ENCODE assay signal across 16 mouse cellular contexts in genomic region chr3:103885946-103886345, GRCm38 (mm10). TPM values are rescaled to one million over a fixed set of nuclear protein-coding genes. Genes with fewer than 3 reads are reported as not detected.
A peak's percentile ranks its signal among the peaks of the same experiment; 100 is the strongest.
DNase-seq lines count a peak whose midpoint lies in the region; ATAC-seq lines count a peak whose summit lies in the region.
"Had no signal": no experiment of that assay in that cellular context is flagged by ENCODE, and none has a peak within 500 bp of the region (broad histone marks: within the 10 kb centered on the region; RNA-seq: fewer than 3 reads in every experiment).

No protein-coding gene starts in this region.

- peak; percentile 2 for DNase-seq in right cerebral cortex, adult 18-20 months
- DNase-seq in right cerebral cortex, postnatal 25 days = no peak
- DNase-seq in ZHBTc4 (ENCODE audit: low read depth, low spot score) = peak; percentile 12
- DNase-seq in naive thymus-derived CD4-positive, alpha-beta T cell, adult 2 months (ENCODE audit: low read depth) = peak; percentile 69
- DNase-seq in thymus, postnatal 25 days = peak; percentile 60
- DNase-seq in urinary bladder, postnatal 4 days (ENCODE audit: low spot score in 2 of 2) = no peak
- DNase-seq in kidney, adult 18-20 months = no peak
- DNase-seq: adrenal gland, postnatal 25 days; cerebellum, adult 8-10 months; gastrocnemius, postnatal 36 days; heart, postnatal 14 days; kidney, postnatal 10 days; right cerebral cortex, postnatal 14 days had no signal

- no peak for ATAC-seq in erythroblast, adult 5-6 weeks (replicated peaks; ENCODE audit: low FRiP score, poor library complexity, severe bottlenecking)
- ATAC-seq: forebrain, embryonic 15.5 days; intestine, postnatal 0 days had no signal

RNA-seq across cellular contexts. Expression of gene Ptpn22, which starts 26.4 kb away (rescaled TPM):
- 53.4 and 60.0 TPM in 2 replicates for total RNA-seq in erythroblast, adult 5-6 weeks (2015; ENCODE audit: low replicate concordance)
- 10.7 and 19.7 TPM in 2 replicates for total RNA-seq in erythroblast, adult 5-6 weeks (2017; ENCODE audit: low replicate concordance)

RNA-seq across cellular contexts. Expression of gene Rsbn1, which starts 28.0 kb away (rescaled TPM):
- 10.9 and 16.3 TPM in 2 replicates for total RNA-seq in erythroblast, adult 5-6 weeks (2015; ENCODE audit: low replicate concordance)
- 13.8 and 15.0 TPM in 2 replicates for total RNA-seq in erythroblast, adult 5-6 weeks (2017; ENCODE audit: low replicate concordance)

RNA-seq across cellular contexts. Expression of gene Bcl2l15, which starts 53.5 kb away (rescaled TPM):
- 26.8 and 28.8 TPM in 2 replicates for total RNA-seq in erythroblast, adult 5-6 weeks (2015; ENCODE audit: low replicate concordance)
- 38.9 and 50.0 TPM in 2 replicates for total RNA-seq in erythroblast, adult 5-6 weeks (2017; ENCODE audit: low replicate concordance)
- total RNA-seq: heart, postnatal 14 days had no signal

Comparison
In these comparisons a context has a peak if more than half of its experiments do, and no peak if none do; other contexts are left out.
1. DNase-seq: peak in right cerebral cortex, adult 18-20 months (single experiment), ZHBTc4 (single experiment), naive thymus-derived CD4-positive, alpha-beta T cell, adult 2 months (single experiment) and thymus, postnatal 25 days (single experiment); none in right cerebral cortex, postnatal 25 days (single experiment), urinary bladder, postnatal 4 days (0 of 2) and kidney, adult 18-20 months (single experiment).